Mouse (Mus musculus): Measurements from ENCODE around the gene Majin.
A peak's percentile ranks its signal among the peaks of the same experiment; 100 is the strongest.

The Majin gene

GRCm38 (mm10) chr19:6262839-6263433 lies 78.7 kb downstream of the Majin start:
- DNase-seq (ENCODE audit: low spot score in 2 of 2) = no peak

- no peak for DNase-seq (ENCODE audit: low spot score in 2 of 2)
These were observed 80.0 kb downstream of the Majin start for GRCm38 (mm10) chr19:6264200-6264599.

- DNase-seq (ENCODE audit: low spot score in 2 of 2) = no peak
These were observed 80.8 kb downstream of the Majin start for GRCm38 (mm10) chr19:6264945-6265344.

GRCm38 (mm10) chr19:6265727-6266182 lies 81.6 kb downstream of the Majin start:
- DNase-seq (ENCODE audit: low spot score in 2 of 2) = no peak

- DNase-seq (ENCODE audit: low spot score in 2 of 2) = no peak
These were observed 83.3 kb downstream of the Majin start for GRCm38 (mm10) chr19:6267306-6268169.

- DNase-seq (ENCODE audit: low spot score in 2 of 2) = peak; percentile 80 to 89
These were observed 84.0 kb downstream of the Majin start for GRCm38 (mm10) chr19:6268170-6268528.

- no peak for DNase-seq (ENCODE audit: low spot score in 2 of 2)
These were observed 84.5 kb downstream of the Majin start for GRCm38 (mm10) chr19:6268670-6269132.

GRCm38 (mm10) chr19:6269798-6270475 lies 85.7 kb downstream of the Majin start:
- DNase-seq (ENCODE audit: low spot score in 2 of 2) = no peak

- no peak for DNase-seq (ENCODE audit: low spot score in 2 of 2)
These were observed 86.5 kb downstream of the Majin start for GRCm38 (mm10) chr19:6270661-6271060.

GRCm38 (mm10) chr19:6271206-6271605 lies 87.0 kb downstream of the Majin start:
- no peak for DNase-seq (ENCODE audit: low spot score in 2 of 2)

GRCm38 (mm10) chr19:6272053-6272452 lies 87.9 kb downstream of the Majin start:
- no peak for DNase-seq (ENCODE audit: low spot score in 2 of 2)

GRCm38 (mm10) chr19:6272738-6273137 lies 88.5 kb downstream of the Majin start:
- no peak for DNase-seq (ENCODE audit: low spot score in 2 of 2)

GRCm38 (mm10) chr19:6273592-6273991 lies 89.4 kb downstream of the Majin start:
- no peak for DNase-seq (ENCODE audit: low spot score in 2 of 2)
